Mouse (Mus musculus) cerebellum, adult (tissue): ENCODE measurements around the gene Vapa.
"Not testable (repeated sequence)": the region's sequence is repeated elsewhere in the genome, so short reads cannot be mapped to it uniquely, and the experiment has no call there.

Source experiments
- ATAC-seq: cut with Nextera tagmentation; 2 replicates; pipeline ENCODE4 v1.9.2; 2017; ENCODE audit warnings: mild to moderate bottlenecking, moderate library complexity, mixed read lengths; ENCODE audit not compliant: insufficient number of reproducible peaks, low FRiP score, low TSS enrichment

Gene Vapa

DNA sequence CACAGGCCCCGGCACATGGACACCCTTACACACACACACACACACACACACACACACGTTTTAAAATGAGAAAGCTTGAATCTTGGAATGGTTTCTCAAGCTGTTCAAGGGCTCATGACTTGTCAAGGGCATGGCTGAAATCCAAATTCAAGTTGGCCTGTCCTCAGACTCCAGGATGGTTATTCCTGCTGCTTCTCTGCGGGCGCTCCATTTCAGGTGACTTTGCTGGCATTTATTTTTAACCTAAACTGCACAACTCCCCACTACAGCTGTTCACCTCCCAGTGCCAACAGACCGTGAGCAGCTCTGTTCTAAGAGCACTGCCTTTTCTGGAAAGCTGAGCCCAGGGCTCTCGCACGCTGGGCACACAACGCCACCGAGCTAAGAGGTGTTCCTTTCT lies 41.5 kb downstream of the Vapa start:
- no peak for ATAC-seq

DNA sequence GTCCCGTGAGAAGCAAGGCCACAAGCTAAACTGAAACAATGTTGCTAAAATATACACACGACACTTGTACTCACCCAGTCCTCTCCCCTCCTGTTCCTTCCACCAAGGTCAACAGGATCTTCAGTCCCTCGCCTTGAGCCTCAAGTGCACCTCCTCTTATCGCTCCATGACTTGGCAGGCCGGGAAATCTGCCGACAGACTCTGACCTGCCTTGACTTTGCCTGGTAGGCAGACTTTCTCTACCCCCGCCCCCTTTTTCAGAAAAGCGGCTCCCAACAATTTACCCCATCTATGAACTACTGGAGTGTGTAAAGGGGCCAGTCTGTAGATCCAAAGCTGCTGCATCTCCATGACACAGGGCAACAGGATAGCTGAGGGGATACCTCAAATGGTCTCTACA lies 41.9 kb downstream of the Vapa start:
- no peak for ATAC-seq

DNA sequence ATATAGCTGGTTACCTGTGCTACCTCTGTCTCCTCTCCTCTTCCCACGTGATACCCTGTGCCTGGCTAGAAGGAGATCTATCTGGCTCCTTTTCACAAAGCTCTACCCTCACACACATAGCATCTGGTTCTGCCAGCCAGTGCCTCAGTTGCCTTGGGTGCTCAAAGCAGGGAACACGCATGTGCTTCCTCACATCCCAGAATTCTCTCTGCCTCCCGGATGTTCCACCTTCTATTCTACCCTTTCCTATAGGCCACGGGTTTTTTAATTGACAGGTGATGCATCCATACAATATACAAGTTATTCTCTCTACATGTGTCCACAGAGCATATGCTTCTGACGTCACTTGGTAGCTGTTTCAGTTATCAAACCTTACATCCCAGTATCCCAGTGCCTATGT lies 49.2 kb downstream of the Vapa start:
- ATAC-seq, result no peak

DNA sequence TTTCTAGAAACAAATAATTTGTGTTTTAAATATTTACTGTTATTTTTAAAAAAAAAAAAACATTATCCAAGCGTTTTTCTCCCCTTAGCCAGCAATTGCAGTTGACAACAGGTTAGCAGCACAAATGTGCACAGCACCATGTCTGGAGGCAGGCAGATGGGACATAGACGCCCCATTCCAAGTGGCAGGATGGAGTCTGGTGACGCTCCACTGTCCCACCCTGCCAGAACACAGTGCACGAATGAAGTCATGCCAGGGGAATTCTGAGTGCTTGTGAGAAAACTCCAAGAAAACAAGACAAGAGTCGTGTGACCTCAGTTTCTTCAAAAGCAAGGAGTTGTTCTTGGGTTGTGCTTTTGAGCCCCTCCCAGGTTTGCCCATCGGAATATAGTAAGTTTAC lies 50.0 kb downstream of the Vapa start:
- ATAC-seq, result no peak

DNA sequence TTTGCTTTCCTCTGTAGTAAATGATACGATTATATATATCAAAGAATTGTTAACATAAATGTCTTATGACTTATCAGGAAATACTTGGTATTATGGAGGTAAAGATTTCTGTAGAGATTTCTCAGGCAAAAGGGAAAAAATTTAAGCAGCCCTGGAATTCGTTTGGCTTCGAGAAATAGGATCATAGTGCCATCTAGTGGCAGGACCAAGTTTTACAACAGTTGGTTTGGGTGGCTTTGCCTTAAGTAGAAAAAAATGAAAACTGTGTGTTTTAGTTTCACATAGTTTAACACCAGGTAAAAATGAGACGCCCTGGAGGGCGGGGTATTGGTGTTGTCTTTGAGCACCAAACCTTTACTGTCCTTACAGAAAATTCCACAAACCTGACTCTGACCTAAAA lies 50.6 kb downstream of the Vapa start:
- no peak for ATAC-seq

DNA sequence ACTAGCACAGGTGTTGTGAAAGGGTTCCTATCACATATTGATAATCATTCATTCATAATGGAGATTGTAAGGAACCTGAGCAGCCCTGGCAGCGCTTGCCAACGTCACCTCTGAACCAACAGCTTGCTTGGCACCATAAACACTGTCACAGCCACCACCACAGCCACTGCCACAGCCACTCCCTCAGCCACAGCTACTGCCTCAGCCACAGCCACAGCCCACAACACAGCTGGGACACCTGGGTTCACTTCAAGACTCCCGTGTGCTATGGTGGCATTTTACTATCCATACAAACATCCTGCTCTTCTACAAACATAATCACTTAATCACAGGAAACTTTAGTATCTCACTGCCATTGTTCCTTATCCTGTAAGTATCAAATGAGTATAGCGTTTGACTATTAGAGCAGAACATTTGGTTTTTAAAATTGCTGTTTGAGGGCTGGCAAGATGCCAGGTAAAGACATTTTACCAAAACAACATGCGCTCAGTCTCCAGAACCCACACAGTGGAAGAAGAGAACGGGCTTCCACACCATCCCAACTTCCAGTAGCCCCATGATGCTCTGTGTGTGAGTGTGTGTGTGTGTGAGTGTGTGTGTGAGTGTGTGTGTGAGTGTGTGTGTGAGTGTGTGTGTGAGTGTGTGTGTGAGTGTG lies 51.9 kb downstream of the Vapa start:
- no peak for ATAC-seq

DNA sequence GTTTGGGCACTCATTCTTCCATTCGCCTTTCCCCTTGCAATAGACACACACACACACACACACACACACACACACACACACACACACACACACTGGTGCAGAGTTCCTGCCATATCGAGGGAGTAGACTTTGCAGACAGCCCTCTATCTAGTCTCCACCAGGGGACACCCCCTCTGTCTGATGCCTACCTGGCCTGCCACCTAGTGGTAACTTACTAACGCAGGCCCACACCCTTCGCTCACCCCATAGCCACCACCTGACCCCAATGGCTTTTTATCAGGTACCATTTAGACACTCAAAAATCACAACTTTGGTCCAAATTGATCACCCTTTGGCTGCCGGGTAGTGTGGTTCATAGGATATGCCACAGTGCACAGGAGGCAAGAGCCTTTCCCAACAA lies 54.1 kb downstream of the Vapa start:
- no peak for ATAC-seq

DNA sequence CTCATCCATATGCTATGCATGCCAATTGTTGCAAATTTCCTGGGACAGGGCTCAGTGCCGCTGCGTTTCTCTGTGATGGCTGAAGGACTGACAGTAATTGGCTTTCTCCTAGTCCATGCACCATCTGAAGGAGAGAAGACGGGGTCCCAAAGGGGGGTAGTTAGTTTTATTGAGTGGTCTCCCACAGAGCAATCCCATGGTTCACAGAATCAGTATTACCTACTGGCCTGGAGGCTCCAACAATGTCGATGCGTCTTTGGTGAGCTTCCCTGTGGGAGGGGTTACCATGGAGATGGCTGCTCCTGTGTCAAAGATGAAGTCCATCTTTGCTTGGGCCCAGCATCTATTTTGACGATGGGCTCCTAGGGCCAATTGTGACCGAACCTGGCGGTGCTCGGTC lies 54.6 kb downstream of the Vapa start:
- no peak for ATAC-seq

DNA sequence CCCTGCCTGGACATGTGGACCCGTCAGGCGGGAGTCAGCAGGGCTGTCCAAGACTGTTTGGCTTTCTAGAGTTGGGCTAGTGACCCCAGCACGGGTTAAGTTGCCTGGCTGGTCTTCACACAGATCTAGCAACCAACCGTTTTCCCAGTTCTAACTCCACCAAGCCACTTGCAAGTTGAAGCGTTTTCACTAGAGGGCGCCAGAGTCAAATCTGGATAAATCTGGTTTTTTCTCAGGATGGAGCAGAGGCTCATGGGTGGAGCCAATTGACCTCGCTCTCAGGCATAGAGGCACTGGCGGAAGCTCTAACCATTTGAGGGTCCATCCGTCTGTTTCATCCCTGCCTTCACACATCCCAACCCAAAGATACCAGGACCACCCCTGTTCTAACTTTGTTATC lies 55.1 kb downstream of the Vapa start:
- ATAC-seq, result peak; percentile 64

DNA sequence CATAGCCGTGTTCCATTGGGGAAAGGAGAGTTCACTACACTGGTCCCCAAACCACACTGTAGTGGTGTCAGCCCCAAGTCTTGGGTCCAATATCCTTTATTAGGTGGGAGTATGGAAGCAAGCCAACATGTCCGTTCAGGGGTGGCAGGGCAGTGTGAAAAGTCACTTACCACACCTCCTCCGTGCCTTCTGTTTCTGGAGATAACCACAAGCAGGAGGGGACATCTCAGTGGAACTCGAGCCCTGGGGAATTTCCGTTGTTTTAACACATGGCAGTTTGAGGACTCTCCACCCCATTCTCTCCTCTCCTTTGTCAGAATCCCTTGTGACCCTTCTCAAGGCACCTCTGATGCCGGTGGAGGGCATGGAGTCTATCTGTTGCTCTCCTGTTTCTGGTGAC lies 56.1 kb downstream of the Vapa start:
- ATAC-seq, result no peak

DNA sequence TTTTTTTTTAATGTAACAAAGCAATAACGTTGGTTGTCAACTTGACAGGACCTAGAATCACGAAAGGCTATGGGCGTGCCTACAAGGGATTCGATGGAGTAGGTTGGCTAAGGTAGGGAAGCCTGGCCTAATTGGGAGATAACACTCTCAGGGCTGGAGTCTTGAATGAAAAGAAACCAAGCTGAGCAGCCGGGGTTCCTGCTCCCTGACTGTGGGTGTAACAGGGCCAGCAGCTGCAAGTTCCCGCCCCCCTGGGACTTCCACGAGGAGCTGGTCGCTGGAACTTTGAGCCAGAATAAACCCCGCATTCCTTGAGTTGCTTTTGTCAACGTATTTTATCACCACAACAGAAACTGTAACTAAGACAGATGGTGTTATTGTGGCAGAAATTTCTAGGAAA lies 56.6 kb downstream of the Vapa start:
- ATAC-seq, result no peak

DNA sequence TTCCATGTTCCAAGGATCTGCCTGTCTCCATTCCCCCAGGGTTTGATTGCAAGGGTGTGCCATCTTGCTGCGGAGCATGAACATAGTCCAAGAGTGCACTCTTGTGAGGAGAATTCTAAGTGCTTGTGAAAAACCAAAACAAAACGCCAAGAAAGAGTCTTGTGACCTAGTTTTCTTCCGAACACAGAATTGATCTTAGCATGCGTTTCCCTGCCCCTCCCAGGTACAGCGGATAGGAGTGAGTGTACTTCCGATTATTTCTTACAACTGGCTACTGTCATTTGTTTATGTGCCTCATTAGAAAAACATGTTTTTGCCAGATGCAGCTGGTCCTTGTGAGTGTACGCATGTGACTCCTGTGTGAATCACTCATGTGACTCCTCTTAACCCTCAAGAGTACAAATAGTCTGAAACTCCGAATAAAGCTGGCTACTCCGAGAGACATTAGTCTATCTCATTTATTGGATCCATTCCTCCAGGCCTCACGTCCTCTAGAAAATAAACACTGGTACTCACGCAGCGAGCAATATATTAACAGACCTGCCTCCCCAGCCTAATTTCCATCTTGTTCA lies 60.8 kb downstream of the Vapa start:
- ATAC-seq, result no peak

DNA sequence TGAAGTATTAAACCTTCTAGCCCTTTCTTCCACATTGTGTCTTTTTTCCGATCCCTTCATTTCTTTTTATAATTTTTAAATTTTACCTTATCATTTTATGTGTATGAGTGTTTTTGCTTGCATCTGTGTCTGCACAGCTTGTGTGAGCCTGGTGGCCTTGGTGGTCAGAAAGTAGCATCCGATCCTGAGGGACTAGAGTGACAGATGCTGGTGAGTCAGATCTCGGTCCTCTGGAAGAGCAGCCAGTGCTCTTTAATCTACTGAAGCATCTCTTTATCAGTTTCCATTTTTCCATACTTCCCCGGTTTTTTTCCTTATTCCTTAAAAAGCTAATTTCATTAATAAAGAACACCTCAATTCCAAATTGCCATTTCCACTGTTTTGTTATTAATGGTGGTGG lies 63.0 kb downstream of the Vapa start:
- no peak for ATAC-seq

DNA sequence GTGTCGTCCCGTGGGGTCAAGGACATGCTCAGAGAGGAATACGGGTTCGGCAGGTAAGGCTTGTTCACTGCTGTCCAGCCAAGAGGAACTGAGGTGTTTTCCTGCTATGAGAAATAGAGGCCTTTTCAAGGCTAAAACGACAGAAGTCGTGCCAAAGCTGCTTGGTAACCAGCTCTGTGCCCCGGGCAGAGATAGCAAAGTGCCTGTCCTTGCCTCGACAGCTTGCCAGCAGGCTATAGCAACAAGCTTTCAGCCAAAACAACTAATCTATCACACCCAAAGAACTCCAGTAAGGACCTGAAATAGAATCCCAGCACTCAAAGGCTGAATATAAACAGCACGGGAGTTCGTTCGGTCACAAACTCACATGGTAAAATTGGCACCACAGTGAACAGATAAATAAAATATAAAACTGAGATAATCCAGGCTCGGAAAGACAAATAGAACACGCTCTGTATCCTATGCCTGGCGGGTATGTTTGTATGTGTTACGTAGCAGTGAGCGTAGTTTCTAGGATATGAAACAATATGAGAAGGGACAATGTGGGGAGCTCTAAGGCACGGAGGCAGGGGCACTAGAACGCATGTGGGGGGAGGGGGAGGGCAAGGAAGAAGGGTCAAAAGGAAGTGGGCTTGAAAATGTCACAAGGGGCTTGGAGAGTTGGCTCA lies 64.5 kb downstream of the Vapa start:
- ATAC-seq, result no peak

DNA sequence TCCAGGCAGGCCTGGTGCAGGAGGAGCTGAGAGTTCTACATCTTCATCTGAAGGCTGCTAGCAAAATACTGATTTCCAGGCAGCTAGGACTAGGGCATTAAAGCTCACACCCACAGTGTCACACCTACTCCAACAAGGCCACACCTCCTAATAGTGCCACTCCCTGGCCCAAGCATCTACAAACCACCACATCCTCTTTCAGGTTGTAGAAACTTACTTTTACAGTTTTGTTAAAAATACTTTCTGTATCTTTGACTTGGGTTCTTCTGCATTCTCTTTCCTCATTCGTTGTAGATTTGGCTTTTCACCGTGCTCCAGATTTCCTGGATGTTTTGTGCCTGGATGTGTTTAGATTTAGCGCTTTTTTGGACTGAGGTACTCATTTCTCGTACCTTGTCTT lies 67.1 kb downstream of the Vapa start:
- not testable (repeated sequence) for ATAC-seq

DNA sequence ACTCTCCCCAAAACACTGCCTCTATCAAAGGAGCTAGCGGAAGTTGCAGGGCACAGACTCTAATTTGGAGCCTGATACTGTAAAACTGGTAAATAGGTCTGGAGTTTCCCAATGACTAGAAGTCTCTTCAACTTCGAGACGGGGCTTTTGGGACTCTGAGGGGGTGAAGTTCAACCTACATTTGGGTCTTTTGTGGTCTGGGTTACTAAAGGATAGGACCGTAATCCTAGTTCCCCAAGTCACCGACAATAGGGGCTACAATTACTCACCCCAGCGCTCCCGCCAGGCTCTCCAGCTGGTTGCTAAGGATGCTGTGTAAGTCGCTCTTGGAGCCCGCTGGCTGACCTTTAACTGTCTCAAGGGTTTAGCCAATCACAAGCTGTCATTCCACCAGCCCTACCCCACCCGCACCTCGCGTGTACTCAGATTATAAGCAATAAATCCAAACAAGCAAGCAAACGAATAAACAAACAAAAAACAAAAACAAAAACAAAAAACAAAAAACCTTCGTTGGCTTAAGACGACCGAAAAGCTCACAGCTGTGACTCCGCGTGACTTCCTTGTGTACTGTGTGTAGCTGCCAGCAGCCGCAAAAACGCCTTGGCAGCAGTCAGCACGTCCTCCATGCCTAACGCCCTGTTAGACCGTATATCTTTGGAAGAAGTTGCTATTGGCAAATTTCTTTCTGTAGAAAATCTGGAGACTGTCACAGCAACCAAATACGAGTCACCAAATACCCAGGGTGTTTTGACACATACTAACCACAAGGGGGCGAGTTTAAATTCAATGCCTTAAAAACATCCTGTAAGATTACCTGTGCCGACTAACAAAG lies 72.7 kb downstream of the Vapa start, which contains the start of gene Tmem232:
Gene Tmem232, minus strand, starts transcription at position 342 of the 832 bp plus-strand sequence.
- ATAC-seq, result peak; percentile 82

DNA sequence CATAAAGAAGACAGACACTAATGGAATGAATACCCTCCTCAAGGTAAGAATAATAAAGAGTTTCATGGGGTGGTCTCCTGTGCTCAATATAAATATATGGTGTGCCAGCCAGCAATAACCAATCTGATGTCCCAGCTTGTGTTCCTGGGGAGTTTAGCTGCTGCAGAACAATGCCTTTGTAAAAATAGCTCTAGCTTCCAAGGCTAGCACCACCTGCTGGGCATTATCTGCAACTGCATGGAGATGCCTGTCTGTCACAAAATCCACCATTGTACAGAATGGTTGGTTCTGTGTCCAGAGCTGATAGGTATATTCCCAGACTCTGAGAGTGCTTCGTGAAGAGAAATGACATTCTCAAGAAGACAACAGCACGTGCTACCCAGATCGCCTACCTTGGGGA lies 77.2 kb downstream of the Vapa start:
- peak; percentile 22; the same call in 1 of the 2 replicates for ATAC-seq

DNA sequence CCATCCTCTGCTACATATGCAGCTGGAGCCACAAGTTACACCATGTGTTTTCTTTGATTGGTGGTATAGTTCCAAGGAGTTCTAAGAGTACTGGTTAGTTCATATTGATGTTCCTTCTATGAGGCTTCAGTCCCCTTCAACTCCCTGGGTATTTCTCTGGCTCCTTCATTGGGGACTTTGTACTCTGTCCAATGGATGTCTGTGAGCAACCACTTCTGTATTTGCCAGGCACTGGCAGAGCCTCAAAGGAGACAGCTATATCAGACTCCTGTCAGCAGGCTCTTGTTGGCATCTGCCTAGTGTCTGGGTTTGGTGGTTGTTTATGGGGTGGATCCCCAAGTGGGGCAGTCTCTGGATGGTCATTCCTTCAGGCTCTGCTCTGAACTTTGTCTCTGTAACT lies 81.0 kb downstream of the Vapa start:
- ATAC-seq, result not testable (repeated sequence)
